Mouse (Mus musculus): ENCODE results near the gene Aoah. TPM values are rescaled to one million over a fixed set of nuclear protein-coding genes. Genes with fewer than 3 reads are reported as not detected.

Aoah gene
- total RNA-seq, 2 experiments from 2014 or later, result 0.33 to 0.52 TPM

DNA sequence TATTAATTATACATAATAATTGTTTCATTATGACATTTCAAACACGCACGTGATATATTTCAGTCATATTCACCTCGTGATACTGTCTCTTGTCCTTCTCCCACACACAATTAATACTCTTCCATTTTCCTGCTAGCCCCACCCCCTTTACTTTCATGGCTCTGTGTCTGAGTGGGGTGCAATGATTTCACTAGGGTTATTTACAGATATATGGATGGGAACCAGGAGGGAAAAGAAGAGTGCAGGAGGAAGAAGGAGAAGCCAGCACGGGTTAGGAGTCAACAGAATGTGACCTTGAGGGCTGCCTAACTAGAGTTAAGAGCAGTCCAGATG is 212.4 kb downstream of the Aoah start:
- H3K4me3 ChIP-seq, result no peak overlapping the region
- DNase-seq (ENCODE audit: extremely low spot score in 1 of 2, low spot score in 2 of 2), result no peak
- intact Hi-C loops (cut with DNase I), result no loop called here
- no peak for TF ChIP-seq CTCF (IDR thresholded peaks at IDR 0.05)
- no peak overlapping the region for H3K27ac ChIP-seq

DNA sequence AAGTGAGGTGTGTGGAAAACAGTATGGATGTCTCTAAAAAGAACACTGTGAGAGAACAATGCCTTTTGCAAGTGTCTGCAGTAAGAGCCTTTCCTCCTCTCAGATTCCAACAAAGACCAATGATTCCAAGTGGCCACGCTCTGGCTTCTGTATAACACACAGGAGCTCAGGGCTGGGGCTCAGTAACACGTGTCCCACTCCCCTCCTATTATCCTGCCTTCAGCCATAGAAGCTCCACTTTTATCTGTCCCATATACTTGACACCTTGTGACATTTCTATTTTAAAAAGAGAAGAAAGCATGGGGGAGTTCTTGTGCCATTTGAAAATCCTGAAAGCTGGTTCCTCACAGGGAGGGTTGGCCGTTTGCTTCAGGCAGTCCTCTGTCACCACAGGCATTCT is 219.7 kb downstream of the Aoah start:
- no peak for DNase-seq (ENCODE audit: extremely low spot score in 1 of 2, low spot score in 2 of 2)
- H3K4me3 ChIP-seq, result no peak overlapping the region

GRCm38 (mm10) chr13:21024831-21025230 is 230.9 kb downstream of the Aoah start:
- intact Hi-C loops (cut with DNase I), result no loop called here
- Histone ChIP-seq H3K27ac (no peak overlapping the region), H3K4me3 (no peak overlapping the region)
- no peak for TF ChIP-seq CTCF (IDR thresholded peaks at IDR 0.05)
- DNase-seq (ENCODE audit: extremely low spot score in 1 of 2, low spot score in 2 of 2), result no peak

More for the DNA sequence above, 219.7 kb downstream of the Aoah start:
- H3K27ac ChIP-seq, result no peak overlapping the region
- intact Hi-C loops (cut with DNase I), result no loop called here
- TF ChIP-seq CTCF (IDR thresholded peaks at IDR 0.05), result no peak

GRCm38 (mm10) chr13:21033176-21033575 is 239.3 kb downstream of the Aoah start:
- no peak overlapping the region for H3K4me3 ChIP-seq
- intact Hi-C loops (cut with DNase I), result loop anchor here (10.0 kb wide), 1 partner anchor 558 kb away; no protein-coding TSS in a partner anchor
- DNase-seq (ENCODE audit: extremely low spot score in 1 of 2, low spot score in 2 of 2), result peak in 1 of 2 experiments; percentile 21
- peak; percentile 43 for TF ChIP-seq CTCF (IDR thresholded peaks at IDR 0.05)
- H3K27ac ChIP-seq, result no peak overlapping the region

- Histone ChIP-seq H3K27ac (no peak overlapping the region), H3K4me3 (no peak overlapping the region)
- intact Hi-C loops (cut with DNase I), result loop anchor here (2.0 to 10.0 kb wide), 4 partner anchors 98 to 736 kb away; no protein-coding TSS in a partner anchor
- no peak for DNase-seq (ENCODE audit: extremely low spot score in 1 of 2, low spot score in 2 of 2)
- peak; percentile 69 for TF ChIP-seq CTCF (IDR thresholded peaks at IDR 0.05)
Observed at GRCm38 (mm10) chr13:21035011-21035410, 241.1 kb downstream of the Aoah start.

DNA sequence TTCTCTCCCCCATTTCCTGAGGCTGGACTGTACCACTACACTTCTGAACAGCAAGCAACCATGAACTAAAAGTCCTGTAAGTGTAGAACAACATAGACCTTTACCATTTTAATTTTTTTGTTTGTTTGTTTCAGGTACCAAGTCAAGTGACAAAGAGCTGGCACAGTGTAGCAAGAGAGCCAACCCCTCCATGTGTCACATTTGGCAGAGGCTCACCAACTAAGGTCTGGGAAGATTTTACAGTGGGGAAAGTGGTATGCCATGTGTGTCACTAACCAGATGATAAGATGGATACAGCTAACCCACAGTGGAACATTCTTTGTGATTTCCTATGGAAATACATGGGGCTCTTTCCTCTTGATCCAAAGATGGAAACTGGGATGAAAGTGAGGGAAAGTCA is 242.1 kb downstream of the Aoah start:
- no peak for TF ChIP-seq CTCF (IDR thresholded peaks at IDR 0.05)
- no peak overlapping the region for H3K4me3 ChIP-seq
- DNase-seq (ENCODE audit: extremely low spot score in 1 of 2, low spot score in 2 of 2), result no peak
- intact Hi-C loops (cut with DNase I), result loop anchor here (2.0 to 10.0 kb wide), 4 partner anchors 99 to 737 kb away; no protein-coding TSS in a partner anchor
- H3K27ac ChIP-seq, result no peak overlapping the region

- intact Hi-C loops (cut with DNase I), result no loop called here
- TF ChIP-seq CTCF (IDR thresholded peaks at IDR 0.05), result no peak
- no peak overlapping the region for H3K4me3 ChIP-seq
- no peak for DNase-seq (ENCODE audit: extremely low spot score in 1 of 2, low spot score in 2 of 2)
- H3K27ac ChIP-seq, result no peak overlapping the region
Observed at GRCm38 (mm10) chr13:21040589-21041199, 246.8 kb downstream of the Aoah start.

DNA sequence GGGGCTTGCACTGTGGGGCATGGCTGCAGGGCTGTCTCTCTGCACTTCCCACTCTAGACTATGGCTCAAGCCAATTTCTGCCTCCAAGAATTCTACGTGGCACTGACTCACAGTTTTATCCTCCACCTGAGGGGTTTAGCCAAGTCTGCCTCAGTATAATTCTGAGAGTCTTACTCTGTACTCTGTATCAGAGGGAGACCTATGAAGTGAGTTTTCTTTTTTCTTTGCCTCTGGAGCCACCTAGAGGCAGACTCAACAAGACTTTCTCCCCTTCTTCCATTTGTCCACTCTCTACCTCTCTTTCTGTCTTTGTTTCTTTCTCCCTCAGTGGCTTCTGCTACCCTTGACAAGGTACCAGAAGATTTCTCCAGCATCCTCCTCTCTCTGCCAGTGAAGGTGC is 256.2 kb downstream of the Aoah start:
- DNase-seq (ENCODE audit: extremely low spot score in 1 of 2, low spot score in 2 of 2), result no peak
- no peak overlapping the region for H3K27ac ChIP-seq
- intact Hi-C loops (cut with DNase I), result loop anchor here (1.0 to 10.0 kb wide), 2 partner anchors 751 to 1355 kb away; partner anchors contain the start of gene Nme8
- TF ChIP-seq CTCF (IDR thresholded peaks at IDR 0.05), result peak; percentile 61
- H3K4me3 ChIP-seq, result no peak overlapping the region

DNA sequence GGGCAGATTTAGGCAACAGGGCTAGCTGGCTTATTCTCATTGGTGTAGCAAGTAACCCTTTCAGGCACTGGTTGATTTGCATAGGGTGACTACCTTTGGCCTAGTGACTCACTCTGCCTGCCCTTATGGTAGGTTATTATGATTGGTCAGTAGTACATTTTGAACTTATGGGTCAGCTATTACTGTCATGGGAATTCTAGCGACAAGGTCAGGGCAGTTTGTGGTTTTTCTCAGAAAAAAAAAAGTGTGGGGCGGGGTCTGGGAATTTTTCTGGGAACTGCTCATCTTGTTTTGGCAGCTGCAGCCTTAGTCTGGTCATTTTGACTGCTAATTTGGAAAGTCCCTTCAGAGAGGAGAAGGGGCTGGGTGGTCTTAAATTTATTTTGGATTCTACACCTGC is 272.1 kb downstream of the Aoah start:
- no peak overlapping the region for H3K4me3 ChIP-seq
- no peak for DNase-seq (ENCODE audit: extremely low spot score in 1 of 2, low spot score in 2 of 2)
- intact Hi-C loops (cut with DNase I), result no loop called here
- no peak overlapping the region for H3K27ac ChIP-seq
- no peak for TF ChIP-seq CTCF (IDR thresholded peaks at IDR 0.05)

DNA sequence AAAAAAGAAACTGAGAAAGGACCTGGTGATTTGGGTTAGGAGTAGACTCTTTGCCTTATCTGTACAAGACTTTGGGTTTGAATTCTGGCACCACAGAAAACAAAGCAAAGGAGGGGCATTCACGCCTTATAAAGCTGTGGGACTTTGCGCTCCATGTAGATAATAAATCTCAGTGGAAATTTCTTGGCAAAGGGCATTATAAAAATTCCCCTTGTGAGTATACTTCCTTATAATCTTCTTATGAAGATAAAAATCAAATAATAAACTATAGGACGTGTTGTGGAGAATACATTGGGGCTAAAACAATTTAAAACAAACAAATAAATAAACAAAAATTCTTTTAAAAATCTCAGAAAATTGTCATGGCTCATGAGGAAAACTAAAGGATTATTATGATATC is 280.9 kb downstream of the Aoah start, which contains the start of gene Olfr1370:
Gene Olfr1370, minus strand, starts transcription at position 101 of the 400 bp plus-strand sequence.
- DNase-seq (ENCODE audit: extremely low spot score in 1 of 2, low spot score in 2 of 2), result no peak
- TF ChIP-seq CTCF (IDR thresholded peaks at IDR 0.05), result no peak
- no peak within 1 kb of the TSS for H3K27ac ChIP-seq
- H3K4me3 ChIP-seq, result no peak within 1 kb of the TSS
- intact Hi-C loops (cut with DNase I), result no loop called here

DNA sequence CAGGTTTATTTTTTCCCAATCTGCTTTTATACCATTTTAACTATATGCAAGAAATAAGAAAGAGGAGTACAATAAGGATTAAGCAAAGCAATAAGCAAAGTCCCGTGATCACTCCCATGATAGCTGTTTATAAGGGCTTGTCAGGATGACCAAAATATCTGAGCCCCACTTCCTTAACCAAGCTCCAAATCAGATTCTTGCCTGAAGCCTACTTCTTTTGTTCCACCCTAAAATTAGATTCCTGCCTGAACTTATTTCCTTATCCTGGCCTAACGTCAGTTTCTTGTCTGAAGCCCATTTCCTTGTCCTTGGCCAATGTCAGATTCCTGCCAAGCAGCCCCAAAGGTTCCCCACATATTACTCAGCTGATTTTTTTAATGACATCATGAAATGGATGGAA is 288.8 kb downstream of the Aoah start:
- no peak overlapping the region for H3K4me3 ChIP-seq
- DNase-seq (ENCODE audit: extremely low spot score in 1 of 2, low spot score in 2 of 2), result no peak
- intact Hi-C loops (cut with DNase I), result no loop called here
- TF ChIP-seq CTCF (IDR thresholded peaks at IDR 0.05), result no peak
- no peak overlapping the region for H3K27ac ChIP-seq
